Mouse (Mus musculus) embryonic fibroblast, embryonic 13.5 days (primary cell): ENCODE measurements around the gene Gm9918.

Source experiments
- CTCF ChIP-seq: IDR thresholded peaks from 2 replicates; pipeline ENCODE4 v1.5.1; 2011; ENCODE audit warnings: mild to moderate bottlenecking, control low read depth, low read length, moderate library complexity, borderline replicate concordance; ENCODE audit not compliant: insufficient read depth
- POLR2A ChIP-seq: IDR thresholded peaks from 2 replicates; pipeline ENCODE4 v1.6.1; 2011; ENCODE audit warnings: low read depth, mild to moderate bottlenecking, control low read depth, low read length, moderate library complexity

GRCm38 (mm10) chr15:102245891-102246741 lies 24.2 kb upstream of the Gm9918 start:
- TF ChIP-seq CTCF (no peak), POLR2A (peak; percentile 82)
